Comparison of ENCODE assay signal across 7 mouse cellular contexts in the genomic region with DNA sequence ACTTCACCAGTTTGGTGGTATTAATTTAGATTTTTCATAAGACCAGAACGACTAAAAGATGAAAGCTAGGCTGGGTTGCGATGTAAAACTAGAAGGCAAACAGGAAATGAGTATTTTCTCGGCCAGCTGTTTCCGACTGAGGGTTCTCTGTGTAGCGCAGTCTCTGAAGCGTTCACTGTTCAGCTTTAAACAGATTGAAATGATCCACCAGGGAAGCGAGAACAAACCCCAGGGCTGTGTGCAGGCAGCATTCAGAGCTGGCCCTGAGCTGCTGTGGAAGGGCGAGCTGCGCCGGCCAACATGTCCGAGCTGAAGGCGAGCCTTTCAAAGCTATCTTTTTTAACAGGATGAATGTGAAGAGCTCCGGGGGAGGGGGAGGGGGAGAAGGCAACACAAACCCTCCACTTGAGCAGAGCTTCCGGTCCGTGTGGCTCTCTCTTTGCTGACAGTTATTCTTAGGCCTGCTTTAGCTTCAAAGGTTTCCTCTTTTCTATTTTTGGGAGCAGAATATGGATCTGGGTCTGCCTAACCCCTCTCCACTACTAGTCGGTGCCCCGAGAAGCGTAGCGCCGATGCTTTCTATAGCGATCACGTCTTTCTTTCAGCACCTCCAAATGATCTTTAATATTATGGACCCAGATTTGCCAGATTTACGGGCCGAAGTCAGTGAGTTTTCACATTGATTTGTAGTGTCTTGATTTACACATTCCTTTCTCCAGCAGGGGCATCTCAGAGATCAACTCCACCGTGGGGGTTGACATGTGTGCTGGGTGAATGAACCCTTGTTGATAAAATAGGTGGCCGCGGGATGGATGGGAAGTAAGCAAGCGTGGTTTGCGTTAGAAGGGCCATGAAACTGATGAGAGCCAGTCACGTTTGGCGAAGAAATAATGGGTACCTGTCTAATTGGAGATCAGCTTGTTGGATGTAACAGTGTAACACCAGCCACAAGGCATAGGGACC. TPM values are rescaled to one million over a fixed set of nuclear protein-coding genes. Genes with fewer than 3 reads are reported as not detected.
DNase-seq lines count a peak whose midpoint lies in the region; ATAC-seq and TF ChIP-seq lines count a peak whose summit lies in the region.

No protein-coding gene starts in this region.

- no peak for TF ChIP-seq CTCF in liver, embryonic 14.5 days (IDR thresholded peaks at IDR 0.05; ENCODE audit: low read depth)

- 66% methylated on average over 31 of the region's 31 CpGs for WGBS in forebrain, embryonic 15.5 days
- 7% methylated on average over 31 of the region's 31 CpGs for WGBS in liver, embryonic 14.5 days (ENCODE audit: insufficient replicate concordance)

- H3K27me3 ChIP-seq in forebrain, embryonic 15.5 days, result peaks cover 2% of the 10 kb centered on the region; the same call in 1 of the 2 replicates
- H3K27me3 ChIP-seq in liver, embryonic 14.5 days (ENCODE audit: control insufficient read depth, insufficient read depth, low read length), result no peaks in the 10 kb centered on the region; the same call in 1 of the 2 replicates

- peak overlapping the region; percentile 53 for H3K4me3 ChIP-seq in brown adipose tissue, adult 24 weeks (ENCODE audit: insufficient read depth, low read depth, low read length)
- H3K4me3 ChIP-seq in forebrain, embryonic 15.5 days, result no peak overlapping the region
- H3K4me3 ChIP-seq in liver, embryonic 14.5 days (ENCODE audit: insufficient read depth in 1 of 2, low read depth in 2 of 2, low read length in 2 of 2), result peak overlapping the region; percentile 12 to 18; a peak in 3 of 4 replicates

- no peak for TF ChIP-seq EP300 in liver, embryonic 14.5 days (IDR thresholded peaks at IDR 0.05; ENCODE audit: low read depth)

- H3K9ac ChIP-seq in forebrain, embryonic 15.5 days (replicated peaks), result no peak overlapping the region
- peak overlapping the region; percentile 14 for H3K9ac ChIP-seq in liver, embryonic 14.5 days (replicated peaks)

- DNase-seq in heart, postnatal 14 days, result peak; percentile 72
- DNase-seq in kidney, postnatal 36 days, result peak; percentile 49 to 76
- peak in 2 of 3 experiments; percentile 26 to 30 for DNase-seq in liver, embryonic 14.5 days (ENCODE audit: low read depth in 3 of 3, low spot score in 3 of 3)
- peak; percentile 91 for DNase-seq in naive thymus-derived CD4-positive, alpha-beta T cell, adult 2 months (ENCODE audit: low read depth)
- peak; percentile 51 to 76 for DNase-seq in spleen, postnatal 4 days (ENCODE audit: low spot score in 2 of 2)

- H3K27ac ChIP-seq in brown adipose tissue, adult 24 weeks (replicated peaks; ENCODE audit: low read depth, low read length), result peak overlapping the region; percentile 65
- H3K27ac ChIP-seq in forebrain, embryonic 15.5 days (replicated peaks), result peak overlapping the region; percentile 29
- H3K27ac ChIP-seq in liver, embryonic 14.5 days, result no peak overlapping the region

- peak; percentile 63 for ATAC-seq in forebrain, embryonic 15.5 days (replicated peaks)
- no peak for ATAC-seq in liver, embryonic 14.5 days (ENCODE audit: insufficient read depth)

- intact Hi-C loops in heart, postnatal 14 days (cut with DNase I), result no loop called here

- H3K36me3 ChIP-seq in forebrain, embryonic 15.5 days, result no peaks in the 10 kb centered on the region
- no peaks in the 10 kb centered on the region for H3K36me3 ChIP-seq in liver, embryonic 14.5 days (replicated peaks; ENCODE audit: control insufficient read depth, insufficient read depth, low read depth)

- peaks cover 5% of the 10 kb centered on the region; the same call in 1 of the 2 replicates for H3K4me1 ChIP-seq in brown adipose tissue, adult 24 weeks (ENCODE audit: control insufficient read depth, insufficient read depth, insufficient read length, low read length)
- peaks cover 10% of the 10 kb centered on the region for H3K4me1 ChIP-seq in forebrain, embryonic 15.5 days
- H3K4me1 ChIP-seq in liver, embryonic 14.5 days (replicated peaks; ENCODE audit: control insufficient read depth in 2 of 2, insufficient read depth in 2 of 2, low read length in 1 of 2), result peaks cover 13 to 36% of the 10 kb centered on the region in 2 experiments

- no peak overlapping the region for H3K4me2 ChIP-seq in forebrain, embryonic 15.5 days (replicated peaks)
- H3K4me2 ChIP-seq in liver, embryonic 14.5 days (ENCODE audit: low read depth), result peak overlapping the region; percentile 51

- no peaks in the 10 kb centered on the region for H3K9me3 ChIP-seq in forebrain, embryonic 15.5 days
- H3K9me3 ChIP-seq in liver, embryonic 14.5 days (ENCODE audit: control insufficient read depth, low read length), result no peaks in the 10 kb centered on the region

RNA-seq across cellular contexts. Expression of a gene that starts 59.3 kb away (rescaled TPM):
- polyA plus RNA-seq in brown adipose tissue, adult 24 weeks (2012; ENCODE audit: insufficient read depth, insufficient read length, missing spikeins), result 11.1 and 15.3 TPM in 2 replicates
- polyA plus RNA-seq in forebrain, embryonic 15.5 days (2015; fragmentation: Nextera tagmentation; extraction: Ambion mirVana), result 9.8 and 9.9 TPM in 2 replicates
- total RNA-seq in heart, postnatal 14 days (2021), result 10 to 100 TPM; 27.8 to 30.0 TPM
- 3.8 and 5.9 TPM in 2 replicates for polyA plus RNA-seq in liver, embryonic 14.5 days (2012; rRNA removed)
- 13.3 and 14.5 TPM in 2 replicates for polyA plus RNA-seq in liver, embryonic 14.5 days (2014; fragmentation: Nextera tagmentation; extraction: Ambion mirVana)

Comparison
In these comparisons a context has a peak if more than half of its experiments do, and no peak if none do; other contexts are left out.
1. DNase-seq: peak in every context shown above with its lines; median percentile 91 in naive thymus-derived CD4-positive, alpha-beta T cell, adult 2 months; 72 in heart, postnatal 14 days; 64 in spleen, postnatal 4 days; 62 in kidney, postnatal 36 days; 28 in liver, embryonic 14.5 days.